Mouse (Mus musculus) midbrain, embryonic 15.5 days (tissue): Measurements from ENCODE around the gene 2810408A11Rik. TPM values are rescaled to one million over a fixed set of nuclear protein-coding genes. Genes with fewer than 3 reads are reported as not detected.

ENCODE experiments used
- ATAC-seq: fragments of 200-750 bp; cut with Nextera tagmentation; replicated peaks from 2 replicates; pipeline ENCODE4 v1.8.0; 2017; ENCODE audit warnings: moderate TSS enrichment
- H3K27ac ChIP-seq: fragments of 300-500 bp; sonication (generic); 2 replicates; pipeline ENCODE4 v1.5.1; 2015; ENCODE audit warnings: mild to moderate bottlenecking, inconsistent platforms
- H3K27me3 ChIP-seq: fragments of 300-500 bp; sonication (generic); replicated peaks from 2 replicates; pipeline ENCODE4 v1.6.1; 2015; ENCODE audit warnings: inconsistent platforms
- H3K36me3 ChIP-seq: fragments of 300-500 bp; sonication (generic); replicated peaks from 2 replicates; pipeline ENCODE4 v1.6.1; 2015; ENCODE audit warnings: inconsistent platforms
- H3K4me1 ChIP-seq: fragments of 300-500 bp; sonication (generic); 2 replicates; pipeline ENCODE4 v1.6.1; 2015; ENCODE audit warnings: inconsistent platforms
- H3K4me2 ChIP-seq: fragments of 300-500 bp; sonication (generic); 2 replicates; pipeline ENCODE4 v1.6.1; 2015; ENCODE audit warnings: inconsistent platforms, mild to moderate bottlenecking, moderate library complexity
- H3K4me3 ChIP-seq: fragments of 300-500 bp; sonication (generic); 2 replicates; pipeline ENCODE4 v1.5.1; 2015; ENCODE audit warnings: mild to moderate bottlenecking, inconsistent platforms
- H3K9ac ChIP-seq: fragments of 300-500 bp; sonication (generic); 2 replicates; pipeline ENCODE4 v1.6.1; 2015; ENCODE audit warnings: mild to moderate bottlenecking, inconsistent platforms
- H3K9me3 ChIP-seq: fragments of 300-500 bp; sonication (generic); 2 replicates; pipeline ENCODE4 v1.6.1; 2016; ENCODE audit warnings: inconsistent platforms
- whole genome bisulfite sequencing: fragments of 180-500 bp; shearing (Covaris S2); methylation state at CpG from one replicate; pipeline ENCODE4 v1.1.7; 2015; ENCODE audit warnings: mixed read lengths; 5-methylcytosine and 5-hydroxymethylcytosine counted together
- polyA plus RNA-seq: library from polyadenylated mRNA; unstranded; fragments of >200 nt; fragmentation: Nextera tagmentation; extraction: Ambion mirVana; gene quantifications from 2 replicates; pipeline ENCODE4 v1.2.1, GENCODE M21; 2015

The 2810408A11Rik gene
- 11.1 and 11.8 TPM in 2 replicates for polyA plus RNA-seq

GRCm38 (mm10) chr11:69900471-69901405 is at the start of gene 2810408A11Rik, which contains the start of gene Neurl4:
Gene 2810408A11Rik (minus strand): TSS chr11:69900987.
Gene Neurl4 (plus strand): TSS chr11:69901072.
- Histone ChIP-seq H3K9me3 (no peaks in the 10 kb centered on the region), H3K4me3 (peak within 1 kb of the TSS; percentile 92), H3K4me1 (peaks cover 34% of the 10 kb centered on the region), H3K4me2 (peak within 1 kb of the TSS; percentile 86), H3K27ac (peak within 1 kb of the TSS; percentile 93), H3K9ac (peak within 1 kb of the TSS; percentile 84), H3K27me3 (no peaks in the 10 kb centered on the region), H3K36me3 (peaks cover 15% of the 10 kb centered on the region)
- peak; percentile 96 for ATAC-seq
- WGBS, result under 1% methylated on average over 38 of the region's 38 CpGs

- H3K4me2 ChIP-seq, result peak overlapping the region; percentile 55
- ATAC-seq, result peak; percentile 71
- no peak overlapping the region for H3K9ac ChIP-seq
- H3K27me3 ChIP-seq, result 0 out of 2 replicates have a peak, but pooled peaks cover 7% of the 10 kb centered on the region
- H3K4me1 ChIP-seq, result peaks cover 16% of the 10 kb centered on the region
- H3K27ac ChIP-seq, result 0 out of 2 replicates have a peak overlapping the region, but pooled peaks have one; percentile 16
- peak overlapping the region; percentile 44 for H3K4me3 ChIP-seq
- no peaks in the 10 kb centered on the region for H3K36me3 ChIP-seq
- WGBS, result under 1% methylated on average over 14 of the region's 14 CpGs
- no peaks in the 10 kb centered on the region for H3K9me3 ChIP-seq
These were observed 48.0 kb upstream of the 2810408A11Rik start for GRCm38 (mm10) chr11:69948763-69949150.

GRCm38 (mm10) chr11:69948066-69948762 is 47.4 kb upstream of the 2810408A11Rik start, which contains the start of gene Slc2a4:
Gene Slc2a4 (minus strand): TSS chr11:69948188.
- ATAC-seq, result peak; percentile 91
- Histone ChIP-seq H3K4me1 (peaks cover 16% of the 10 kb centered on the region), H3K4me2 (peak within 1 kb of the TSS; percentile 55), H3K36me3 (no peaks in the 10 kb centered on the region), H3K4me3 (peak within 1 kb of the TSS; percentile 44), H3K27ac (0 out of 2 replicates have a peak within 1 kb of the TSS, but pooled peaks have one; percentile 16), H3K9me3 (no peaks in the 10 kb centered on the region), H3K9ac (peak within 1 kb of the TSS; percentile 25; the same call in 1 of the 2 replicates), H3K27me3 (0 out of 2 replicates have a peak, but pooled peaks cover 7% of the 10 kb centered on the region)
- 0% methylated on average over 34 of the region's 34 CpGs for WGBS

GRCm38 (mm10) chr11:69947337-69948065 is 46.7 kb upstream of the 2810408A11Rik start:
- WGBS, result 3% methylated on average over 29 of the region's 29 CpGs
- Histone ChIP-seq H3K9ac (peak overlapping the region; percentile 25; the same call in 1 of the 2 replicates), H3K4me2 (peak overlapping the region; percentile 55), H3K4me3 (peak overlapping the region; percentile 44), H3K4me1 (peaks cover 16% of the 10 kb centered on the region), H3K9me3 (no peaks in the 10 kb centered on the region), H3K36me3 (no peaks in the 10 kb centered on the region), H3K27ac (no peak overlapping the region), H3K27me3 (0 out of 2 replicates have a peak, but pooled peaks cover 7% of the 10 kb centered on the region)
- ATAC-seq, result peak; percentile 41

GRCm38 (mm10) chr11:69945997-69946891 is 45.5 kb upstream of the 2810408A11Rik start:
- ATAC-seq, result no peak
- no peak overlapping the region for H3K4me2 ChIP-seq
- H3K36me3 ChIP-seq, result no peaks in the 10 kb centered on the region
- H3K27me3 ChIP-seq, result 0 out of 2 replicates have a peak, but pooled peaks cover 4% of the 10 kb centered on the region
- H3K4me1 ChIP-seq, result peaks cover 16% of the 10 kb centered on the region
- H3K4me3 ChIP-seq, result no peak overlapping the region
- H3K27ac ChIP-seq, result no peak overlapping the region
- no peaks in the 10 kb centered on the region for H3K9me3 ChIP-seq
- WGBS, result 93% methylated on average over 18 of the region's 18 CpGs
- no peak overlapping the region for H3K9ac ChIP-seq

GRCm38 (mm10) chr11:69945216-69945615 is 44.4 kb upstream of the 2810408A11Rik start:
- no peak for ATAC-seq
- Histone ChIP-seq H3K9ac (no peak overlapping the region), H3K4me2 (no peak overlapping the region), H3K4me3 (no peak overlapping the region), H3K36me3 (no peaks in the 10 kb centered on the region), H3K4me1 (peaks cover 16% of the 10 kb centered on the region), H3K9me3 (no peaks in the 10 kb centered on the region), H3K27me3 (0 out of 2 replicates have a peak, but pooled peaks cover 4% of the 10 kb centered on the region), H3K27ac (no peak overlapping the region)
- WGBS, result 83% methylated on average over 13 of the region's 13 CpGs

GRCm38 (mm10) chr11:69940962-69941361 is 40.2 kb upstream of the 2810408A11Rik start:
- Histone ChIP-seq H3K9me3 (no peaks in the 10 kb centered on the region), H3K9ac (no peak overlapping the region), H3K4me1 (peaks cover 12% of the 10 kb centered on the region), H3K27ac (no peak overlapping the region), H3K4me3 (no peak overlapping the region), H3K4me2 (no peak overlapping the region), H3K27me3 (peaks cover 25% of the 10 kb centered on the region), H3K36me3 (no peaks in the 10 kb centered on the region)
- ATAC-seq, result no peak
- 77% methylated on average over 4 of the region's 4 CpGs for WGBS

- Histone ChIP-seq H3K4me3 (no peak overlapping the region), H3K9me3 (no peaks in the 10 kb centered on the region), H3K4me2 (no peak overlapping the region), H3K4me1 (peaks cover 20% of the 10 kb centered on the region), H3K27me3 (peaks cover 30% of the 10 kb centered on the region), H3K27ac (no peak overlapping the region), H3K36me3 (no peaks in the 10 kb centered on the region), H3K9ac (no peak overlapping the region)
- 93% methylated on average over 17 of the region's 17 CpGs for WGBS
- no peak for ATAC-seq
These were observed 38.9 kb upstream of the 2810408A11Rik start for GRCm38 (mm10) chr11:69939731-69940130.

- Histone ChIP-seq H3K27me3 (peaks cover 30% of the 10 kb centered on the region), H3K9me3 (no peaks in the 10 kb centered on the region), H3K27ac (no peak overlapping the region), H3K4me3 (no peak overlapping the region), H3K4me2 (no peak overlapping the region), H3K36me3 (no peaks in the 10 kb centered on the region), H3K9ac (no peak overlapping the region), H3K4me1 (peaks cover 23% of the 10 kb centered on the region)
- no peak for ATAC-seq
- 68% methylated on average over 5 of the region's 5 CpGs for WGBS
These were observed 38.4 kb upstream of the 2810408A11Rik start for GRCm38 (mm10) chr11:69939181-69939580.

- H3K4me3 ChIP-seq, result no peak overlapping the region
- H3K36me3 ChIP-seq, result no peaks in the 10 kb centered on the region
- H3K9ac ChIP-seq, result no peak overlapping the region
- WGBS, result 23% methylated on average over 9 of the region's 9 CpGs
- H3K4me2 ChIP-seq, result no peak overlapping the region
- no peak overlapping the region for H3K27ac ChIP-seq
- no peak for ATAC-seq
- H3K9me3 ChIP-seq, result no peaks in the 10 kb centered on the region
- H3K4me1 ChIP-seq, result peaks cover 23% of the 10 kb centered on the region
- peaks cover 30% of the 10 kb centered on the region for H3K27me3 ChIP-seq
These were observed 37.7 kb upstream of the 2810408A11Rik start for GRCm38 (mm10) chr11:69938401-69938979.
